In genomic region chr2:159096667-159097066, GRCm38 (mm10) we compare ENCODE assay signal across 11 mouse cellular contexts.
DNase-seq lines count a peak whose midpoint lies in the region; ATAC-seq and TF ChIP-seq lines count a peak whose summit lies in the region.
"Had no signal": no experiment of that assay in that cellular context is flagged by ENCODE, and none has a peak within 500 bp of the region (broad histone marks: within the 10 kb centered on the region; RNA-seq: fewer than 3 reads in every experiment).

No protein-coding gene starts in this region.

- no peak overlapping the region for H3K9ac ChIP-seq in limb, embryonic 14.5 days (ENCODE audit: low read depth, low read length, severe bottlenecking)
- H3K9ac ChIP-seq: limb, embryonic 15.5 days had no signal

- no peak for TF ChIP-seq POLR2A in limb, embryonic 14.5 days (IDR thresholded peaks at IDR 0.05; ENCODE audit: borderline replicate concordance, extremely low read depth, insufficient read depth, insufficient read length)

- no peaks in the 10 kb centered on the region for H3K9me3 ChIP-seq in limb, embryonic 14.5 days (ENCODE audit: control insufficient read depth, low read length)
- H3K9me3 ChIP-seq: limb, embryonic 15.5 days had no signal

- no peak overlapping the region for H3K4me3 ChIP-seq in limb, embryonic 14.5 days (replicated peaks; ENCODE audit: low read length)
- H3K4me3 ChIP-seq: limb, embryonic 15.5 days had no signal

- H3K27me3 ChIP-seq in limb, embryonic 14.5 days (ENCODE audit: control insufficient read depth, insufficient read depth, low read length): no peaks in the 10 kb centered on the region
- H3K27me3 ChIP-seq: limb, embryonic 15.5 days had no signal

- no peak overlapping the region for H3K4me2 ChIP-seq in limb, embryonic 14.5 days (replicated peaks; ENCODE audit: low read depth, low read length, severe bottlenecking)
- H3K4me2 ChIP-seq: limb, embryonic 15.5 days had no signal

- WGBS in limb, embryonic 14.5 days: 18% methylated on average over 2 of the region's 2 CpGs

- no peak overlapping the region for H3K27ac ChIP-seq in limb, embryonic 14.5 days (replicated peaks; ENCODE audit: low read depth, low read length)
- H3K27ac ChIP-seq: limb, embryonic 15.5 days had no signal

- intact Hi-C loops in left cerebral cortex, postnatal 36 days (cut with DNase I): no loop called here

- H3K4me1 ChIP-seq in limb, embryonic 14.5 days (ENCODE audit: control insufficient read depth, insufficient read depth, low read length): peaks cover 11% of the 10 kb centered on the region; the same call in 1 of the 2 replicates

- no peaks in the 10 kb centered on the region for H3K36me3 ChIP-seq in limb, embryonic 14.5 days (ENCODE audit: control insufficient read depth, insufficient read depth, low read length)
- H3K36me3 ChIP-seq: limb, embryonic 15.5 days had no signal

- DNase-seq in urinary bladder, postnatal 14 days (ENCODE audit: low spot score): peak; percentile 22
- no peak for DNase-seq in urinary bladder, adult 2 months (ENCODE audit: low spot score)
- peak; percentile 23 for DNase-seq in kidney, adult 11 months
- peak; percentile 31 for DNase-seq in limb, embryonic 14.5 days (ENCODE audit: low spot score)
- DNase-seq in testis, postnatal 14 days (ENCODE audit: low spot score): peak; percentile 24
- no peak for DNase-seq in c-Kit-positive CD71-positive TER-119-positive erythroid progenitor cells, embryonic 14.5 days (ENCODE audit: low spot score)
- no peak for DNase-seq in left cerebral cortex, postnatal 36 days (ENCODE audit: low spot score in 2 of 2)
- no peak for DNase-seq in retina, postnatal 1 day
- DNase-seq: adrenal gland, adult 8-10 months; thymus, postnatal 4 days had no signal

- peak; percentile 55; the same call in 1 of the 2 replicates for ATAC-seq in limb, embryonic 14.5 days (ENCODE audit: low FRiP score, low read depth)

Comparison
In these comparisons a context has a peak if more than half of its experiments do, and no peak if none do; other contexts are left out.
1. DNase-seq: peak in urinary bladder, postnatal 14 days (single experiment), kidney, adult 11 months (single experiment), limb, embryonic 14.5 days (single experiment) and testis, postnatal 14 days (single experiment); none in urinary bladder, adult 2 months (single experiment), c-Kit-positive CD71-positive TER-119-positive erythroid progenitor cells, embryonic 14.5 days (single experiment), left cerebral cortex, postnatal 36 days (0 of 2) and retina, postnatal 1 day (single experiment).